Mouse (Mus musculus) MEL (cell line): ENCODE measurements at regions not wholly inside any gene's neighbourhood (a gene's known extent, or its start where the extent isn't known, plus 50 kb on each side); places are given as distances from the start of the nearest gene placed in this dataset.

ENCODE experiments used
- DNase-seq: peaks from one replicate; pipeline ENCODE4 v3.0.0; 2011; ENCODE audit warnings: low read depth, low spot score
- H3K27ac ChIP-seq: 2 replicates; pipeline ENCODE4 v1.5.1; 2012; ENCODE audit warnings: low read depth, mild to moderate bottlenecking, control low read depth, low read length, moderate library complexity; ENCODE audit not compliant: control insufficient read depth
- H3K27me3 ChIP-seq, 2 experiments: fragments of 150-350 bp in 1 of 2; sonication (generic) in 1 of 2; 2 replicates each; pipeline ENCODE4 v1.6.1; 2012; ENCODE audit warnings: low read length in 2 of 2, mild to moderate bottlenecking in 2 of 2, improper control_type of control experiment in 1 of 2, moderate library complexity in 1 of 2; ENCODE audit not compliant: insufficient read depth in 2 of 2, control insufficient read depth in 1 of 2
- H3K36me3 ChIP-seq, 2 experiments: 2 replicates each; pipeline ENCODE4 v1.6.1; 2012 to 2014; ENCODE audit warnings: low read length in 2 of 2, improper control_type of control experiment in 1 of 2, inconsistent platforms in 1 of 2, mild to moderate bottlenecking in 1 of 2; ENCODE audit not compliant: insufficient read depth in 2 of 2, control insufficient read depth in 1 of 2
- H3K4me1 ChIP-seq, 2 experiments: fragments of 150-350 bp in 1 of 2; sonication (generic) in 1 of 2; 2 replicates each; pipeline ENCODE4 v1.6.1; 2012; ENCODE audit warnings: low read length in 2 of 2, improper control_type of control experiment in 1 of 2, mild to moderate bottlenecking in 1 of 2; ENCODE audit not compliant: insufficient read depth in 2 of 2, control insufficient read depth in 1 of 2
- H3K4me3 ChIP-seq, 2 experiments: fragments of 150-350 bp in 1 of 2; sonication (generic) in 1 of 2; 2 replicates each; pipeline ENCODE4 v1.5.1; 2012; ENCODE audit warnings: low read depth in 2 of 2, low read length in 2 of 2, mild to moderate bottlenecking in 2 of 2, moderate library complexity in 2 of 2, control low read depth in 1 of 2, improper control_type of control experiment in 1 of 2; ENCODE audit not compliant: control insufficient read depth in 1 of 2, insufficient read depth in 1 of 2
- H3K79me2 ChIP-seq: 2 replicates; pipeline ENCODE4 v1.6.1; 2012; ENCODE audit warnings: mild to moderate bottlenecking, low read length, moderate library complexity; ENCODE audit not compliant: control insufficient read depth, poor library complexity, insufficient read depth
- H3K9ac ChIP-seq: 2 replicates; pipeline ENCODE4 v1.6.1; 2012; ENCODE audit warnings: low read depth, mild to moderate bottlenecking, control low read depth, low read length, moderate library complexity; ENCODE audit not compliant: control insufficient read depth, poor library complexity, severe bottlenecking
- H3K9me3 ChIP-seq: fragments of 150-350 bp; sonication (generic); replicated peaks from 2 replicates; pipeline ENCODE4 v1.6.1; 2012; ENCODE audit warnings: mild to moderate bottlenecking, low read length, improper control_type of control experiment, moderate library complexity; ENCODE audit not compliant: insufficient read depth
- CTCF ChIP-seq, 3 experiments: IDR thresholded peaks in 2 of 3; conservative IDR thresholded peaks in 1 of 3; 2 replicates each; pipeline ENCODE4 v1.5.1; 2011 to 2012; ENCODE audit warnings: low read length in 3 of 3, low read depth in 2 of 3, mild to moderate bottlenecking in 2 of 3, improper control_type of control experiment in 1 of 3, inconsistent platforms in 1 of 3, mixed read lengths in 1 of 3, moderate library complexity in 1 of 3; ENCODE audit not compliant: control insufficient read depth in 1 of 3, insufficient read depth in 1 of 3, poor library complexity in 1 of 3, severe bottlenecking in 1 of 3
- EP300 ChIP-seq, 2 experiments: IDR thresholded peaks; 2 replicates each; pipeline ENCODE4 v1.6.1; 2011; ENCODE audit warnings: improper control_type of control experiment in 2 of 2, low read length in 2 of 2, low read depth in 1 of 2, mild to moderate bottlenecking in 1 of 2
- ETS1 ChIP-seq: IDR thresholded peaks from 2 replicates; pipeline ENCODE4 v1.6.1; 2012; ENCODE audit warnings: low read depth, mild to moderate bottlenecking, inconsistent platforms, low read length, improper control_type of control experiment, moderate library complexity
- GABPA ChIP-seq: IDR thresholded peaks from 2 replicates; pipeline ENCODE4 v1.6.1; 2012; ENCODE audit warnings: low read depth, mild to moderate bottlenecking, inconsistent platforms, low read length, improper control_type of control experiment, moderate library complexity
- MAX ChIP-seq: IDR thresholded peaks from 2 replicates; pipeline ENCODE4 v1.6.1; 2011; ENCODE audit warnings: low read length, improper control_type of control experiment
- MEF2A ChIP-seq: IDR thresholded peaks from 2 replicates; pipeline ENCODE4 v1.6.1; 2014; ENCODE audit warnings: low read depth, mild to moderate bottlenecking, inconsistent platforms, low read length, improper control_type of control experiment; ENCODE audit not compliant: poor library complexity, insufficient replicate concordance, severe bottlenecking; ENCODE audit errors: extremely low read depth
- MYB ChIP-seq: IDR thresholded peaks from 2 replicates; pipeline ENCODE4 v1.6.1; 2011; ENCODE audit warnings: mild to moderate bottlenecking, low read depth, low read length, improper control_type of control experiment
- POLR2AphosphoS2 ChIP-seq: IDR thresholded peaks from 2 replicates; pipeline ENCODE4 v1.6.1; 2011; ENCODE audit warnings: low read length, improper control_type of control experiment
- RAD21 ChIP-seq: IDR thresholded peaks from 2 replicates; pipeline ENCODE4 v1.6.1; 2011; ENCODE audit warnings: mild to moderate bottlenecking, low read depth, low read length, improper control_type of control experiment
- SIN3A ChIP-seq: IDR thresholded peaks from 2 replicates; pipeline ENCODE4 v1.6.1; 2012; ENCODE audit warnings: low read length, improper control_type of control experiment, inconsistent platforms
- TAL1 ChIP-seq: IDR thresholded peaks from 2 replicates; pipeline ENCODE4 v1.6.1; 2012; ENCODE audit warnings: mild to moderate bottlenecking, inconsistent platforms, low read length, moderate library complexity, mixed read lengths
- TCF12 ChIP-seq: IDR thresholded peaks from 2 replicates; pipeline ENCODE4 v1.6.1; 2014; ENCODE audit warnings: low read depth, mild to moderate bottlenecking, inconsistent platforms, low read length, improper control_type of control experiment, moderate library complexity
- UBTF ChIP-seq: IDR thresholded peaks from 2 replicates; pipeline ENCODE4 v1.6.1; 2012; ENCODE audit warnings: low read depth, mild to moderate bottlenecking, inconsistent platforms, low read length, improper control_type of control experiment, moderate library complexity, borderline replicate concordance; ENCODE audit not compliant: insufficient read depth
- ZC3H11A ChIP-seq: IDR thresholded peaks from 2 replicates; pipeline ENCODE4 v1.6.1; 2012; ENCODE audit warnings: low read depth, mild to moderate bottlenecking, inconsistent platforms, low read length, improper control_type of control experiment
- ZKSCAN1 ChIP-seq: IDR thresholded peaks from 2 replicates; pipeline ENCODE4 v1.6.1; 2012; ENCODE audit warnings: low read depth, mild to moderate bottlenecking, inconsistent platforms, low read length, improper control_type of control experiment, moderate library complexity
- ZMIZ1 ChIP-seq: IDR thresholded peaks from 2 replicates; pipeline ENCODE4 v1.6.1; 2012; ENCODE audit warnings: low read depth, mild to moderate bottlenecking, inconsistent platforms, low read length, improper control_type of control experiment, moderate library complexity
- ZNF384 ChIP-seq: IDR thresholded peaks from 2 replicates; pipeline ENCODE4 v1.6.1; 2012; ENCODE audit warnings: low read depth, mild to moderate bottlenecking, inconsistent platforms, low read length, improper control_type of control experiment

DNA sequence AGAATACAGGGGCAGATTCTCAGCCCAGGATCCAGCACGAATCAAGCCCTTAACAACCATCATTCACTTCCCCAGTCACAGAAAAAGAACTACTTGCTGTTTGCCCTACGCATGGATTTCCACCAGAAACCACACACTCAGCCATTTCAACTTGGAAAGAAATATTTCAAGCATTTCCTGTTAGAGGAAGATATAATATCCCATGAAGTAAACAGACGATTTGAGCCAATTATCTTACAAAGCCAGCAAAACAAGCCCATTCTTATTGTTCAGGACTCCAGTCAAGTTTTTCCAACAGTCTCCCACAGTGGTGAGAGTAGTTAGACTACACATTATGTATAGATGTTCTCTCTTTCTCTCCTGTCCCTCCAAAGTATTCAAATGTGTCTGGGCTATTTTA, 324.1 kb downstream of the Rnd3 start:
- H3K27ac ChIP-seq = no peak overlapping the region
- no peaks in the 10 kb centered on the region for H3K36me3 ChIP-seq
- no peak for DNase-seq
- no peak overlapping the region for H3K4me3 ChIP-seq
- no peaks in the 10 kb centered on the region for H3K79me2 ChIP-seq
- TF ChIP-seq ZNF384 (no peak), ETS1 (no peak), GABPA (no peak), TCF12 (no peak), MYB (no peak), RAD21 (no peak), CTCF (IDR thresholded peaks at IDR 0.05 in 2 of 3, conservative IDR thresholded peaks at IDR 0.05 in 1 of 3; ENCODE audit: control insufficient read depth in 1 of 3, insufficient read depth in 1 of 3, low read depth in 2 of 3, low read length in 3 of 3, poor library complexity in 1 of 3, severe bottlenecking in 1 of 3) (no peak), EP300 (IDR thresholded peaks at IDR 0.05; ENCODE audit: low read depth in 1 of 2, low read length in 2 of 2) (no peak), MAX (no peak)
- no peaks in the 10 kb centered on the region for H3K27me3 ChIP-seq
- H3K4me1 ChIP-seq = peaks cover 0 to 3% of the 10 kb centered on the region in 2 experiments; a peak in 1 of 4 replicates
- H3K9me3 ChIP-seq = no peaks in the 10 kb centered on the region
- H3K9ac ChIP-seq = no peak overlapping the region

DNA sequence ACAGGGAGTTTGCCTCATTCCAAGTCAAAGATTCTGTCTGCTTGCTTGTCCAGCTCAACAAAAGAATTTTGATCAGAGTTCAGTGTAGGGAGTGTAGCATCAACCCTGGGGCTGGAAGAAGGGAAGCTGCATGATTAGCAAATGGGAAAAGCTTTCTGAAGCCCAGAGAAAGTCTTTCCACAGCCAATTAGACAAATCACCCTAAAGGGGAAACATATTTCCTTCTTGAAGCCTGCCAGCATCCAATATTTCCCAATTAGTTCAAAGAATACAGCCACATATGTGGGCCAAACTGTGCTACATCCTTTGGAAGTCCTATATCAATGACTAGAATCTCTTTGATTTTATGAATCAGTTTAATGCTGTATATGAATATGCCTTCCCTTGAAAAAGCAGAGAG, 326.2 kb downstream of the Rnd3 start:
- no peak overlapping the region for H3K9ac ChIP-seq
- H3K9me3 ChIP-seq = no peaks in the 10 kb centered on the region
- no peaks in the 10 kb centered on the region for H3K36me3 ChIP-seq
- DNase-seq = no peak
- H3K4me3 ChIP-seq = no peak overlapping the region
- peaks cover 0 to 3% of the 10 kb centered on the region in 2 experiments; a peak in 1 of 4 replicates for H3K4me1 ChIP-seq
- H3K27ac ChIP-seq = no peak overlapping the region
- H3K79me2 ChIP-seq = no peaks in the 10 kb centered on the region
- TF ChIP-seq ZMIZ1 = no peak
- no peak for TF ChIP-seq RAD21
- no peak for TF ChIP-seq UBTF
- TF ChIP-seq POLR2AphosphoS2 = no peak
- TF ChIP-seq MEF2A = no peak
- no peak for TF ChIP-seq ZKSCAN1
- no peak for TF ChIP-seq TAL1
- no peak for TF ChIP-seq ZC3H11A
- TF ChIP-seq SIN3A = no peak
- no peaks in the 10 kb centered on the region for H3K27me3 ChIP-seq
